Mouse (Mus musculus) right cerebral cortex, postnatal 4 days (tissue): ENCODE results near the gene Taf5l.
"Not testable (repeated sequence)": the region's sequence is repeated elsewhere in the genome, so short reads cannot be mapped to it uniquely, and the experiment has no call there.

Experiments used
- DNase-seq: peaks from one replicate; pipeline ENCODE4 v3.0.0-alpha.2; 2022

Taf5l gene

DNA sequence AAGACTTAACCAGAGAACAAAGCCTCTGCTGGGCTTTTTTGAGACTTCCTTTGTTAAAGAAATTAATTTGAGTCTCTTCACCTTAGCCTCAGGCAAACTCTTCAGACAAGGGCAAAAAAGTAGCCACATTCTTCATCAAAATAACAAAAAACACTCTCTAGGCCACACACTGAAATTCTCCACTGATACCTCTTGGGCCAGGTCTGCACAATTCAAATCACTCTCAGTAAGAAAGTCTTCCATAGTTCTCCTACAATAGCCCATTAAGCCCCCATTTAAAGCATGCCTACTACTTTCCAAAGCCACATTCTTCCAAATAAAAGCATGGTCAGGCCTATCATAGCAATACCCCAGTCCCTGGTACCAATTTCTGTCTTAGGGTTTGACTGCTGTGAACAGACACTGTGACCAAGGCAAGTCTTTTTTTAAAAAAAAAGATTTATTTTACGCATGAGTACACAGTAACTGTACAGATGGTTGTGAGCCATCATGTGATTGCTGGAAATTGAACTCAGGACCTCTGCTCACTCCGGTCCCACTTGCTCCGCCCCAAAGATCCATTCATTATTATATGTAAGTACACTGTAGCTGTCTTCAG, 9.1 kb downstream of the Taf5l start:
- no peak for DNase-seq

- DNase-seq: no peak
Observed at GRCm38 (mm10) chr8:124011580-124011979, 9.6 kb downstream of the Taf5l start.

GRCm38 (mm10) chr8:124007829-124008228, 13.4 kb downstream of the Taf5l start:
- DNase-seq: no peak

DNA sequence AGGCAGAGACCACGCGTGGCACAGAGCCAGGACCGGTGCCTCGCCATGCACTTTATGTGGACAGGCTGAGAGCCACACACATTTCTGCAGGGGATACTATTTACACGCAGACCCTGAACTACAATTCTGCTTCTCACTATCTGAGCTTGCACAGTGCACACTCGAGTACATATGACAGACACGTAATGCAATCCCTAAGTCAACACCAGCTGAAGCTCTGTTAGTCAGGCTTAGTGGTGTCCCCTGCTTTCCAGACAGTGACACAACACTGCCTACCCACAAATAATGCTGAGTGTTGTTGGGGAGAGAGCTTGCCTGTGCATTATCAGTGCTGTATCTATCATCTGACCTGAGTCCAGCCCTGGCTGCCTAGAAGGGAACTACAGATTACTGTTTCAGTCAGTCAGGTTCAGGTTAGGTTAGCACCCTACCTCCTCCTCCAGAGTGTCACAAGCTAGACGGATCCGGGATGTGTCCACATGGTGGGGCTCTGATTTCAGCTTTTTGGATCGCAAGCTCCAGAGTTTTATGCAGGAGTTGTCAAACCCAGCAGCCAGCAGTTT, 18.6 kb downstream of the Taf5l start:
- DNase-seq: no peak

GRCm38 (mm10) chr8:123999568-123999967, 21.6 kb downstream of the Taf5l start:
- DNase-seq: no peak

- DNase-seq: no peak
Observed at GRCm38 (mm10) chr8:123993997-123994396, 27.2 kb downstream of the Taf5l start.

- DNase-seq: no peak
Observed at GRCm38 (mm10) chr8:123993597-123993996, 27.6 kb downstream of the Taf5l start.

DNA sequence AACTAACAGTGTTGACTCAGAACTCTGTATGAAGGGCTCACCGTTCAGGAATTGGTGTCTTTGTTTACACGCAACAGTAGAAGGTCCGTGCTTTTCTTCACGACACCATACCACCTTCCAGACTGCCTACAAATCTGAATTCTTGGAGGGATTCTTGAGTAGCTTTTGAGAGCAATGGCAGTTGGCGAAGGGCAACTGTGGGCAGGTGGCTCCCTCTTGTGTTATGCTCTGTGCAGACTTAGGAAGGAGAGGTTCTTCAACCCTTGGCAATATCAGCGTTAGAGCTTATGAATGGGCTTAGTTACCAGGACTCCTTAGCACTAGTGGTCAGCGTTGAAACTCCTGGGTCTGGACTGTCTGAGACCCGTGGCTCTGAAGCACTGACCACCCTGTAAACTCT, 28.6 kb downstream of the Taf5l start:
- DNase-seq: no peak

DNA sequence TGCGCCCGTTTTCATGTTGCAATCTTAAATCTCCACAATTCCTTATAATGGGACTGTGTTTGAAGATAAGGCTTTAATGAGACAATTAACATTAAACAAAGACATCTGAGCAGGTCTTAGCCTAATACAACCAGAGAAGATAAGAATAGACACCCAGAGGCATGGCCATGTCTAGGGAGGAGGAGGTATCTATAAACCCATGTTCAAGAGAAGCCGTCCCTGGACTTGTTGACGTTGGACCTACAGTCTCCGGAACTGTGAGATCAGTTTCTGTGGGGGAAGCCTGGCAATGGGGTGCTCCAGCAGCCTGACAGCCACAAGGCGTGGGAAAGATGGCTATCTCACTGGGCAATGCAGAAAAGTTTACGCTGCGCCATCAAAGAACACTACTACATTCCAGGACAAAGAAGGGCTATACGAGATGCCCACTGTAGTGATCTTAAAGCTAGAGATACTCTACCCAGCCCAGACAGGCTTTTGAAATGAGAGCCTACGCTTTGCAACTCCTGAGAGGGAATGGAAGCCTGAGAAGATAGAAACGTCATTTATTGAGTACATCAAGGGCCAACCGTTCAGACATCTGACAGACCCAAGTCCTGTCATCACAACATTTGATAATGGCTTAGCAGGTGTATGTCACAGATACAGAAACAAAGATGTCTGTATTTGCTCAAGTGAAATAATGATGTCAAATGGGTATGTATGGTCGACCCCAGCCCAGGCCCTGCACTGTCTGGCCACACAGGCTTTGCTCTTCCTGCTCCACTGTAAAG, 30.7 kb downstream of the Taf5l start:
- no peak for DNase-seq

GRCm38 (mm10) chr8:123989128-123989527, 32.1 kb downstream of the Taf5l start:
- DNase-seq: no peak

GRCm38 (mm10) chr8:123988605-123989038, 32.6 kb downstream of the Taf5l start:
- DNase-seq: no peak

DNA sequence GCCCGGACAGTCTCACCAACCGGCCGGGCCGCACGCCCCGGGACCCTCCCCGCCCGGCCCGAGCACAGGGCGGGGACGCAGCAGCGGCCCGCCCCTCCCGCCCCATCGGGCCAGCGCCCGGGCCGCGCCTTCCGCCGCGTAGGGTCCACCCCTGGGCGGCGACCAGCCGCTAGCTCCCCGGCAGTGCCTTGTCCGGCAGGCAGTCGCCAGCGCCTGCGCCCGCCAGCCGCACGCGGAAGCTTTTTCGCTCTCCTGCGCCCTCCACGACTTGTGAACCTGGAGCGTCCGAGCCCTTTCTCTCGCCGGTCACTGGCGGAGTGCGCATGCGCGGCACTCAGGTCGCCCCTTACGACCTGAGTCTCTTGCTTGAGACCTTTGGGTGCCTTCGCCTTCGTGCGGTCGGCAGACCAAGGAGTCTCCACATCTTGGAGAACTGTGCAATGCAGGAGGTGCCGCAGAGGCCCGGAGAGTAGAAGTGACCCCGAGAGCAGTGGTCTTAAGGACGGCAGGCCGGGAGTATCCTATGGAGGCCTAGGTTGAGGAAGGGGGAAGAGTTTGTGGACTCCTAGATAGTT, 38.3 kb downstream of the Taf5l start, which contains the start of gene Abcb10:
Abcb10 (minus strand) TSS at position 297 of the 575 bp plus-strand sequence.
- peak; percentile 67 for DNase-seq

- peak; percentile 42 for DNase-seq
Observed at GRCm38 (mm10) chr8:123982291-123982793, 38.9 kb downstream of the Taf5l start.

DNA sequence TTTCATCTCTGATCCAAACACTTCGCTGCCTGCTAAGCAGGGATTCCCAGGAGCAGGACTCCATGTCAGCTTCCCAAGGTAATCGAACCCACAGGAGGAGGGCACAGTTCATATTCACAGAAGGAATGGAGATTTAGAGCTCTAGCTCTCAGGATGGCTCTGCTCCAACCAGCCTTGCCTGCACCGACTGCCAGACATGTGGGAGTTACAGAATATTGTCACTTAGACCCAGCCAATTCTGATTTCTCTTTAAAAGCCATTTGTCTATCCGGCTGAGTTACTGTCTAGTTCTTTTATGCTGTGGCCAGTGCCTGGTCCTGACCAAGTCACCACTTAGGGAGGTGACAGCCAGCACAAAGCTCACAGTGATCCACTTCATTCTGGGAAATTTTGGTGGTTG, 39.5 kb downstream of the Taf5l start:
- DNase-seq: peak; percentile 34

GRCm38 (mm10) chr8:123980239-123980638, 41.0 kb downstream of the Taf5l start:
- DNase-seq: no peak

DNA sequence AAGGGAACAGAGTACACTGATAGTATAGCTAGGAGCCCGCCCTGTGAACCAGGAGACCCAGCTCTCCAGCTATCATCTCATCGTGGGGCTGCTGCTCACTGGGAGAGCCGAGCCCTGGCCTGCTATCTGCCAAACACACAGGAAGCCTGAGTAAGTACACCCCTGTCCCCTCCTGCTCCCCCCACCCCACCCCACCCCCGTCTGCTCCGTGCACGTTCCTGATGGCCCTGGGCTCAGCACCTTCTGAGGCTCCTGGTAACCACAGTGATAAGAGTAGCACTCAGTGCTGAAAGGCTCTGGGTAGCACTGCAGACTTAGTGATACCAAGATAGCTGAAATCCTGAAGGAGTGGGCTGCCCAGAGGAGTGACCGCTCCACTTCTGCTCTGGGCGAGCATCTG, 42.3 kb downstream of the Taf5l start:
- DNase-seq: no peak

DNA sequence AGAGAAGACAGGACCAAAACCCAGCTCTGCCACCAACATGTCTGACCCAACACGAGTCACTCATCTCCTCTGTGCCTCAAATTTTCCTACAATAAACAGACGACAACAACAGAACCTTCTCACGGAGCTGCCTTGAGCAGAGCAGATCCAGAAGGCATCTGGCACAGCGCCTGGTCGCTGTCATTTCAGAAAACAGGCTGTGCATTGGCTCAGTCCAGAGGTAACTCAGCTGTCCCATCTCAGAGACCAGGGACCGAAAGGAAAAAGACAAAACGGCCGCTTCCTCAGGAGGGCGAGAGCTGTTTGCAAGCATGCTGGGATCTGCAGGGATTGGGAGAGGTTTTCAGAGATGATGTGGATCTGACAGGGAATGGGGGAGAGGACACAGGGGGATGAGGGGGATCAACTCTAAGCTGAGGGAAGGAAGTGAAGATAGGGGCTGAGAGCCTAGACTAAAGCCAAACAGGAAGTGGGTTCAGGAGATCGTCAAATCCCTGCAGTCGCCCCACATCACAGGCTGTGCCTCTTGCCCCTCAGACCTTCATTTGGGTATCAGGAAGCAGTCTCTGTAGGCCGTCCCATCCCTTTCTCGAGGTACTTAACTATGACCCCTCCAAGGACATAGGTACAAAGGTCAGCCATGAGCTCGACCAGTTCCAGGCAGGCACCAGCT, 42.9 kb downstream of the Taf5l start:
- no peak for DNase-seq

- DNase-seq: no peak
Observed at GRCm38 (mm10) chr8:123977499-123977898, 43.7 kb downstream of the Taf5l start.

- no peak for DNase-seq
Observed at GRCm38 (mm10) chr8:123973495-123973894, 47.7 kb downstream of the Taf5l start.

- DNase-seq: no peak
Observed at GRCm38 (mm10) chr8:123966896-123967295, 54.3 kb downstream of the Taf5l start.

- DNase-seq: no peak
Observed at GRCm38 (mm10) chr8:123961371-123961770, 59.8 kb downstream of the Taf5l start.

- not testable (repeated sequence) for DNase-seq
Observed at GRCm38 (mm10) chr8:123960556-123960955, 60.6 kb downstream of the Taf5l start.

GRCm38 (mm10) chr8:123960056-123960455, 61.1 kb downstream of the Taf5l start:
- DNase-seq: no peak
